Comparison of ENCODE assay signal across 11 mouse cellular contexts in the genomic region with DNA sequence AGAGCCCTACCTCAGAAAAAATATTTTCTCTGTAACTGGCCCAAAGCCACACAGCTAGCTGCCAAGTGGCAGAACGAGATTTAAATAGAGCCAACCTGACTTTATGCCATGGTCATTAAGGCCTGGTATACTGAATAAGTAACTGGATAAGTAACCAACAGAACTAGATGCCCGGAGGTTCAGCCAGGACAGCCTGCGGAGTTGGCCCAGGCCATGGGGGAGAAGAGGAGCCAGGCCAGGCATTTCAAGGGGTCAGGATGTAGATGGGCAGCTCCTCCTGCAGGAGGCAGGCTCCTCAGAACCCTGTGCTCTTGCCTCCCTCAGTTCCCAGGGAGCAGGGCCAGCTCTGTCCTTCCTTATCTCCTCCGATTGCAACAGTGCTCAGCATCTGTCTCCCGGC. TPM values are rescaled to one million over a fixed set of nuclear protein-coding genes. Genes with fewer than 3 reads are reported as not detected.
DNase-seq lines count a peak whose midpoint lies in the region.
"Had no signal": no experiment of that assay in that cellular context is flagged by ENCODE, and none has a peak within 500 bp of the region (broad histone marks: within the 10 kb centered on the region; RNA-seq: fewer than 3 reads in every experiment).

No protein-coding gene starts in this region.

- no peak overlapping the region for H3K27ac ChIP-seq in forebrain, embryonic 10.5 days
- H3K27ac ChIP-seq: embryonic facial prominence, embryonic 15.5 days; hindbrain, embryonic 12.5 days; limb, embryonic 15.5 days had no signal

- H3K36me3 ChIP-seq in forebrain, embryonic 10.5 days (replicated peaks), result no peaks in the 10 kb centered on the region
- H3K36me3 ChIP-seq: embryonic facial prominence, embryonic 15.5 days; hindbrain, embryonic 12.5 days; limb, embryonic 15.5 days had no signal

- no peaks in the 10 kb centered on the region for H3K9me3 ChIP-seq in forebrain, embryonic 10.5 days
- H3K9me3 ChIP-seq: embryonic facial prominence, embryonic 15.5 days; hindbrain, embryonic 12.5 days; limb, embryonic 15.5 days had no signal

- peaks cover 23% of the 10 kb centered on the region for H3K27me3 ChIP-seq in forebrain, embryonic 10.5 days (ENCODE audit: poor library complexity, severe bottlenecking)
- H3K27me3 ChIP-seq: hindbrain, embryonic 12.5 days; limb, embryonic 15.5 days had no signal

- intact Hi-C loops in heart, postnatal 14 days (cut with DNase I), result loop anchor here (5.0 kb wide), 1 partner anchor 158 kb away; no protein-coding TSS in a partner anchor

- 82% methylated on average over 5 of the region's 5 CpGs for WGBS in forebrain, embryonic 10.5 days

- peaks cover 26% of the 10 kb centered on the region for H3K4me1 ChIP-seq in forebrain, embryonic 10.5 days
- H3K4me1 ChIP-seq: embryonic facial prominence, embryonic 15.5 days; limb, embryonic 15.5 days had no signal

- DNase-seq in adrenal gland, adult 2 months, result peak; percentile 46
- DNase-seq in adrenal gland, postnatal 4 days (ENCODE audit: low spot score in 2 of 2), result no peak
- DNase-seq in heart, postnatal 14 days, result peak; percentile 28 to 36
- no peak for DNase-seq in heart, adult 8-10 months (ENCODE audit: low spot score)
- peak; percentile 11 for DNase-seq in urinary bladder, postnatal 14 days (ENCODE audit: low spot score)
- DNase-seq in urinary bladder, postnatal 10 days (ENCODE audit: low spot score), result no peak
- no peak for DNase-seq in left cerebral cortex, adult 18-20 months (ENCODE audit: low spot score in 2 of 2)
- DNase-seq in forebrain, embryonic 10.5 days (ENCODE audit: extremely low spot score, low spot score), result no peak

- no peak overlapping the region for H3K4me3 ChIP-seq in forebrain, embryonic 10.5 days
- H3K4me3 ChIP-seq: embryonic facial prominence, embryonic 15.5 days; hindbrain, embryonic 12.5 days; limb, embryonic 15.5 days had no signal

RNA-seq across cellular contexts. Expression of a gene that starts 6.4 kb away (rescaled TPM):
- total RNA-seq in adrenal gland, adult 2 months (2021), result 10 to 100 TPM in 1 of 2 experiments, 1 to 10 TPM in 1; 4.3 to 11.3 TPM
- polyA plus RNA-seq in adrenal gland, adult 2 months (2012; rRNA removed), result 19.8 and 25.5 TPM in 2 replicates
- 10 to 100 TPM; 15.7 to 18.8 TPM for total RNA-seq in adrenal gland, postnatal 4 days (2021)
- 1 to 10 TPM; 3.7 TPM for total RNA-seq in heart, postnatal 14 days (2021)
- 1 to 10 TPM; 2.8 to 3.1 (median 2.9) TPM for total RNA-seq in heart, adult 8-10 months (2022)
- total RNA-seq in left cerebral cortex, adult 18-20 months (2021), result 1 to 10 TPM; 7.7 to 8.8 TPM
- 10.8 and 11.1 TPM in 2 replicates for polyA plus RNA-seq in forebrain, embryonic 10.5 days (2016; fragmentation: Nextera tagmentation; extraction: Ambion mirVana)

RNA-seq across cellular contexts. Expression of a gene that starts 15.3 kb away (rescaled TPM):
- total RNA-seq in adrenal gland, adult 2 months (2021), result 10 to 100 TPM; 45.4 to 50.4 TPM
- polyA plus RNA-seq in adrenal gland, adult 2 months (2012; rRNA removed), result 156 TPM in 2 replicates
- 100 to 1,000 TPM in 1 of 2 experiments, 10 to 100 TPM in 1; 95.9 to 114 TPM for total RNA-seq in adrenal gland, postnatal 4 days (2021)
- 10 to 100 TPM; 26.1 to 29.3 TPM for total RNA-seq in heart, postnatal 14 days (2021)
- 10 to 100 TPM in 3 of 4 experiments, 1 to 10 TPM in 1; 9.6 to 26.9 (median 11.3) TPM for total RNA-seq in heart, adult 8-10 months (2022)
- total RNA-seq in left cerebral cortex, adult 18-20 months (2021), result 10 to 100 TPM; 67.0 to 69.6 TPM
- polyA plus RNA-seq in forebrain, embryonic 10.5 days (2016; fragmentation: Nextera tagmentation; extraction: Ambion mirVana), result 109 and 114 TPM in 2 replicates

RNA-seq across cellular contexts. Expression of a gene that starts 54.5 kb away (rescaled TPM):
- 100 to 1,000 TPM in 1 of 2 experiments, 10 to 100 TPM in 1; 93.9 to 133 TPM for total RNA-seq in adrenal gland, adult 2 months (2021)
- 64.7 and 96.5 TPM in 2 replicates for polyA plus RNA-seq in adrenal gland, adult 2 months (2012; rRNA removed)
- 100 to 1,000 TPM; 108 to 127 TPM for total RNA-seq in adrenal gland, postnatal 4 days (2021)
- 10 to 100 TPM; 48.1 to 49.2 TPM for total RNA-seq in heart, postnatal 14 days (2021)
- 10 to 100 TPM; 50.7 to 55.9 (median 53.9) TPM for total RNA-seq in heart, adult 8-10 months (2022)
- 10 to 100 TPM; 87.0 to 94.9 TPM for total RNA-seq in left cerebral cortex, adult 18-20 months (2021)
- 251 and 264 TPM in 2 replicates for polyA plus RNA-seq in forebrain, embryonic 10.5 days (2016; fragmentation: Nextera tagmentation; extraction: Ambion mirVana)

RNA-seq across cellular contexts. Expression of a gene that starts 55.0 kb away (rescaled TPM):
- total RNA-seq in adrenal gland, adult 2 months (2021), result 1 to 10 TPM; 5.9 to 9.9 TPM
- 43.6 and 50.1 TPM in 2 replicates for polyA plus RNA-seq in adrenal gland, adult 2 months (2012; rRNA removed)
- 1 to 10 TPM in 1 of 2 experiments, not detected in 1; 8.8 TPM for total RNA-seq in adrenal gland, postnatal 4 days (2021)
- under 1 TPM in 1 of 2 experiments, not detected in 1; 0.24 TPM for total RNA-seq in heart, postnatal 14 days (2021)
- total RNA-seq in heart, adult 8-10 months (2022), result 1 to 10 TPM in 2 of 4 experiments, not detected in 2; 4.2 to 6.7 TPM
- 1 to 10 TPM; 4.4 to 7.8 TPM for total RNA-seq in left cerebral cortex, adult 18-20 months (2021)
- 1.2 and 5.5 TPM in 2 replicates for polyA plus RNA-seq in forebrain, embryonic 10.5 days (2016; fragmentation: Nextera tagmentation; extraction: Ambion mirVana)
- polyA plus RNA-seq: hindbrain, embryonic 12.5 days had no signal

Comparison
In these comparisons a context has a peak if more than half of its experiments do, and no peak if none do; other contexts are left out.
1. DNase-seq: peak in adrenal gland, adult 2 months (single experiment), heart, postnatal 14 days (2 of 2) and urinary bladder, postnatal 14 days (single experiment); none in adrenal gland, postnatal 4 days (0 of 2), heart, adult 8-10 months (single experiment), urinary bladder, postnatal 10 days (single experiment), left cerebral cortex, adult 18-20 months (0 of 2) and forebrain, embryonic 10.5 days (single experiment).